Mouse (Mus musculus): Measurements from ENCODE around the gene Tm6sf2. TPM values are rescaled to one million over a fixed set of nuclear protein-coding genes. Genes with fewer than 3 reads are reported as not detected.

Gene Tm6sf2
- polyA plus RNA-seq, 1 experiment, result 0.54 TPM

DNA sequence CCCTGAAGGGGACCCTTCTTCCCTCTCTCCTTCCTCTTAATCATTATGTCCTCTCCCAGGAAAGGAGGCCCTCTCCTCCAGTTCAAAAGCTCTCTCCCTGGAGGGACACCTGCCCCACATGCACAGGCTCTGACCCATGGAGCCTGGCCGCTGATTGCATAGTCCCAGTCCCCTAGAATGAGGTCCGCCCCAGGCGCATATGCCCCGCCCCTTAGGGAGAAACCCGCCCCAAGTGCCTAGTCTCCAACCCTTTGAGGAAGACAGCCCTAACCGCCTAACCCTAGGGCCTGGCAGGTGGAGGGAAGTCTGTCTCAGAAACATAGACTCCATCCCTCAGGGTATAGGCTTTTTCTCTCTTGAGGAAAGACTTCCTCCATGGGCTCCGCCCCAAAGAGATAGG lies 14.5 kb downstream of the Tm6sf2 start:
- no peaks in the 10 kb centered on the region for H3K79me2 ChIP-seq (ENCODE audit: control insufficient read depth, insufficient read depth)
- peaks cover 34% of the 10 kb centered on the region for H3K27me3 ChIP-seq (ENCODE audit: control insufficient read depth, insufficient read depth, insufficient read length)
- TF ChIP-seq MYOG (IDR thresholded peaks at IDR 0.05; ENCODE audit: control insufficient read depth in 1 of 3, insufficient read depth in 1 of 3, insufficient read length in 2 of 3, low read depth in 2 of 3), result no peak
- no peak for TF ChIP-seq SRF (IDR thresholded peaks at IDR 0.05; ENCODE audit: control insufficient read depth, insufficient read length, low read depth)
- TF ChIP-seq REST (IDR thresholded peaks at IDR 0.05; ENCODE audit: insufficient read depth, insufficient read length), result no peak
- no peak for TF ChIP-seq TCF12 (IDR thresholded peaks at IDR 0.05; ENCODE audit: insufficient read depth, poor library complexity, severe bottlenecking)
- TF ChIP-seq POLR2AphosphoS2 (IDR thresholded peaks at IDR 0.05; ENCODE audit: insufficient read length, low read depth), result no peak
- no peak for TF ChIP-seq MAX (IDR thresholded peaks at IDR 0.05; ENCODE audit: low read depth)
- TF ChIP-seq CEBPB (IDR thresholded peaks at IDR 0.05; ENCODE audit: insufficient read depth, poor library complexity, severe bottlenecking), result no peak
- no peak for TF ChIP-seq TCF3 (IDR thresholded peaks at IDR 0.05; ENCODE audit: insufficient read length, low read depth)
- no peak for TF ChIP-seq USF1 (IDR thresholded peaks at IDR 0.05; ENCODE audit: low read depth)
- TF ChIP-seq POLR2A (IDR thresholded peaks at IDR 0.05; ENCODE audit: insufficient read length, low read depth), result no peak
- no peak for TF ChIP-seq E2F4 (IDR thresholded peaks at IDR 0.05; ENCODE audit: insufficient read depth)
- TF ChIP-seq MYOD1 (IDR thresholded peaks at IDR 0.05; ENCODE audit: control insufficient read depth in 1 of 3, insufficient read length in 2 of 3, low read depth in 2 of 3), result no peak
- H3ac ChIP-seq (ENCODE audit: control insufficient read depth, insufficient read length), result no peak overlapping the region
- no peak overlapping the region for H3K4me2 ChIP-seq (ENCODE audit: low read depth)
- H3K4me3 ChIP-seq, result no peak overlapping the region
- H3K36me3 ChIP-seq (ENCODE audit: control insufficient read depth, insufficient read depth), result no peaks in the 10 kb centered on the region

DNA sequence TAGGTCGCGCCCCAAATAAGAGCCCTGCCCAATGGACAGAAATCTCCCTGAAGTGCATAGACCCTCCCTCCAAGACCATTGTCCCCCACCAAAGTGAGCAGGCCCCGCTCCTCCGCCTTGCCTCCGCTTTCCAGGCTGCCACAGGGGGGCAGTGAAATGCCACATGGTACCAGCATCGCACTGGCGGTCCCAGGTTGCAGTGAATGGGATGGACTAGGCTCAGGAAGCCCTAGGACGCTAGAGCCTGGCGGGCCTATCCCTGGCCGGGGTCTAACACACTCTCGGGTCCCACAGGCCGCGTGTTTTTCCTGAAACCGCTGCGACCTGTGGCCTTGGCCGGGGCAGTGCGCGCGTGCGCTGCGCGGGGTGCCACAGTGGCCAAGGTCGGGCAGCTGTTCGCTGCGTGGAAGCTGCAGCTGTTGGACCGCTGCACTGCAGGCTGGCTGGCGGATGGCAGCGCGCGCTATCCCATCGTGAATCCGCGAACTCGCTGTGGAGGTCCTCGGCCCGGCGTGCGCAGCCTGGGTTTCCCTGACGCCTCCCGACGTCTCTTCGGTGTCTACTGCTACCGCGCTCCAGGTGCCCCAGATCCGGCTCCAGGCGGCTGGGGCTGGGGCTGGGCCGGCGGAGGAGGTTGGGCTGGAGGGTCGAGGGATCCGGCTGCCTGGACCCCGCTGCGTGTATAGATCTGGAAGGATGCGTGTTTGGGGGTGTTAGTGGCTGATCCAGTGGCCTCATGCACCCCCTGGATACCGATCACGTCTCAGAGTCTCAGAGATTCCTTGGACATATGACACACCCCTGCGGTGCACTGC lies 15.3 kb downstream of the Tm6sf2 start:
- TF ChIP-seq MAX (IDR thresholded peaks at IDR 0.05; ENCODE audit: low read depth) (no peak), TCF12 (IDR thresholded peaks at IDR 0.05; ENCODE audit: insufficient read depth, poor library complexity, severe bottlenecking) (no peak), MYOG (IDR thresholded peaks at IDR 0.05; ENCODE audit: control insufficient read depth in 1 of 3, insufficient read depth in 1 of 3, insufficient read length in 2 of 3, low read depth in 2 of 3) (peak in 2 of 3 experiments; percentile 52 to 88), POLR2A (IDR thresholded peaks at IDR 0.05; ENCODE audit: insufficient read length, low read depth) (no peak), SRF (IDR thresholded peaks at IDR 0.05; ENCODE audit: control insufficient read depth, insufficient read length, low read depth) (no peak), MYOD1 (IDR thresholded peaks at IDR 0.05; ENCODE audit: control insufficient read depth in 1 of 3, insufficient read length in 2 of 3, low read depth in 2 of 3) (peak in 2 of 3 experiments; percentile 62 to 66)
- H3K27me3 ChIP-seq (ENCODE audit: control insufficient read depth, insufficient read depth, insufficient read length), result peaks cover 34% of the 10 kb centered on the region
- no peak overlapping the region for H3ac ChIP-seq (ENCODE audit: control insufficient read depth, insufficient read length)
- H3K4me3 ChIP-seq, result no peak overlapping the region
- H3K36me3 ChIP-seq (ENCODE audit: control insufficient read depth, insufficient read depth), result no peaks in the 10 kb centered on the region
- no peak overlapping the region for H3K4me2 ChIP-seq (ENCODE audit: low read depth)
- no peaks in the 10 kb centered on the region for H3K79me2 ChIP-seq (ENCODE audit: control insufficient read depth, insufficient read depth)

DNA sequence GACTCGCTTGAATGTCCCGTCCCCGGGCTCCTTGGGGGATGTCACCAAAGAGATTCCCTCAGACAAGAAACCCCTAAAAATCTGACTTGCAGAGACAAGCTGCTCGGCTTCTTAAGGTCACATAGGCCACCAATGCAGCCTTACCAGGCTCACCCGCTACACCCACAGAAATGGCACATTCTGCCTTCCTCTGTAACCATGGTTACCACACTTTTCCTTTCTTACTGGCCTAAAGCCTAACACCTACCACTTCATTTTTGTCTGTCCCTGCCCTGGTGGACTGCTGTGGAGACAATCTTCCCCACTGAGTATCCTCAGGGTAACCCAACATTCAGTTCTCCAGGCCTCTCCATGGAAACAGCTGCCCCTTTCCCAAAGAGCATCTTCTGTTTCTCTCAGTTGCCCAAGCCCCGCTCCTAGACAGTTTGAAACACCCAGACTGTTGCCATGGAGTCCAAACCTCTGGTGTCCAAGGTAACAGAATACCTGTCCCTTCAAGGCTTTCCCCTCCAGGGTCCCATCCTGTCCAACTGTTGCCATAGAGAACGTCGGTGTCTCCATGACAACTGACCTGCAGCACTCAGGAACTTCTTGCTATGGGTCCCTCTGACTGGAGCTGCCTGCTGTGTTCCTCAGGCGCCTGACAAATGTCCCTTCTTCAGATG lies 16.7 kb downstream of the Tm6sf2 start:
- Histone ChIP-seq H3K27me3 (ENCODE audit: control insufficient read depth, insufficient read depth, insufficient read length) (peaks cover 27% of the 10 kb centered on the region), H3ac (ENCODE audit: control insufficient read depth, insufficient read length) (no peak overlapping the region), H3K36me3 (ENCODE audit: control insufficient read depth, insufficient read depth) (no peaks in the 10 kb centered on the region), H3K79me2 (ENCODE audit: control insufficient read depth, insufficient read depth) (no peaks in the 10 kb centered on the region), H3K4me2 (ENCODE audit: low read depth) (no peak overlapping the region), H3K4me3 (no peak overlapping the region)
- no peak for TF ChIP-seq CEBPB (IDR thresholded peaks at IDR 0.05; ENCODE audit: insufficient read depth, poor library complexity, severe bottlenecking)
- TF ChIP-seq MAX (IDR thresholded peaks at IDR 0.05; ENCODE audit: low read depth), result no peak
- no peak for TF ChIP-seq USF1 (IDR thresholded peaks at IDR 0.05; ENCODE audit: low read depth)
- TF ChIP-seq TCF3 (IDR thresholded peaks at IDR 0.05; ENCODE audit: insufficient read length, low read depth), result no peak
- TF ChIP-seq MYOD1 (IDR thresholded peaks at IDR 0.05; ENCODE audit: control insufficient read depth in 1 of 3, insufficient read length in 2 of 3, low read depth in 2 of 3), result no peak
- TF ChIP-seq POLR2AphosphoS2 (IDR thresholded peaks at IDR 0.05; ENCODE audit: insufficient read length, low read depth), result no peak
- no peak for TF ChIP-seq TCF12 (IDR thresholded peaks at IDR 0.05; ENCODE audit: insufficient read depth, poor library complexity, severe bottlenecking)
- TF ChIP-seq SRF (IDR thresholded peaks at IDR 0.05; ENCODE audit: control insufficient read depth, insufficient read length, low read depth), result no peak
- TF ChIP-seq POLR2A (IDR thresholded peaks at IDR 0.05; ENCODE audit: insufficient read length, low read depth), result no peak
- TF ChIP-seq MYOG (IDR thresholded peaks at IDR 0.05; ENCODE audit: control insufficient read depth in 1 of 3, insufficient read depth in 1 of 3, insufficient read length in 2 of 3, low read depth in 2 of 3), result no peak
- TF ChIP-seq E2F4 (IDR thresholded peaks at IDR 0.05; ENCODE audit: insufficient read depth), result no peak
- TF ChIP-seq REST (IDR thresholded peaks at IDR 0.05; ENCODE audit: insufficient read depth, insufficient read length), result no peak

DNA sequence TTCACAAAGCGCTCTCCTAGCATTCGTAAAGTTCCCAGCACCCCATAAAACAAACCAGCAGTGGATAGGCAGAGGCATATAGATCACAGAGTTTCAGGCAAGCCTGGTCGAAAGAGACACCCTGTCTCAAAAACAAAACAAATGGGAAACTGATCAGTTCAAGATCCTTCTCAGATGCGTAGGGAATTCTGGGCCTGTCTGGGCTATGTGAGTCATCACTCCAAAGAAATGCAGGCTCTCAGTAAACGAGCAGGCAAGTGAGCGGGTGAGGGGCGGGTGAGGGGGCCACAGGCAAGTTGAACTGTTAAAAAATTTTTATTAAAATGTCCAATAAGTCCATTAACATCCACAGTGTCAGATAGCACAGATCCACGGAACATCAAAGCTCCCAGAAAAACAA lies 20.1 kb downstream of the Tm6sf2 start:
- H3ac ChIP-seq (ENCODE audit: control insufficient read depth, insufficient read length), result no peak overlapping the region
- peak overlapping the region; percentile 30 for H3K4me2 ChIP-seq (ENCODE audit: low read depth)
- H3K27me3 ChIP-seq (ENCODE audit: control insufficient read depth, insufficient read depth, insufficient read length), result peaks cover 18% of the 10 kb centered on the region
- no peaks in the 10 kb centered on the region for H3K36me3 ChIP-seq (ENCODE audit: control insufficient read depth, insufficient read depth)
- no peaks in the 10 kb centered on the region for H3K79me2 ChIP-seq (ENCODE audit: control insufficient read depth, insufficient read depth)
- TF ChIP-seq E2F4 (IDR thresholded peaks at IDR 0.05; ENCODE audit: insufficient read depth), result no peak
- TF ChIP-seq MYOG (IDR thresholded peaks at IDR 0.05; ENCODE audit: control insufficient read depth in 1 of 3, insufficient read depth in 1 of 3, insufficient read length in 2 of 3, low read depth in 2 of 3), result no peak
- no peak for TF ChIP-seq USF1 (IDR thresholded peaks at IDR 0.05; ENCODE audit: low read depth)
- no peak for TF ChIP-seq SRF (IDR thresholded peaks at IDR 0.05; ENCODE audit: control insufficient read depth, insufficient read length, low read depth)
- TF ChIP-seq TCF12 (IDR thresholded peaks at IDR 0.05; ENCODE audit: insufficient read depth, poor library complexity, severe bottlenecking), result no peak
- TF ChIP-seq REST (IDR thresholded peaks at IDR 0.05; ENCODE audit: insufficient read depth, insufficient read length), result no peak
- TF ChIP-seq MAX (IDR thresholded peaks at IDR 0.05; ENCODE audit: low read depth), result no peak
- no peak for TF ChIP-seq CEBPB (IDR thresholded peaks at IDR 0.05; ENCODE audit: insufficient read depth, poor library complexity, severe bottlenecking)
- no peak for TF ChIP-seq TCF3 (IDR thresholded peaks at IDR 0.05; ENCODE audit: insufficient read length, low read depth)
- no peak overlapping the region for H3K4me3 ChIP-seq
